Mouse (Mus musculus): ENCODE data around the gene Rad21l. TPM values are rescaled to one million over a fixed set of nuclear protein-coding genes. Genes with fewer than 3 reads are reported as not detected.

The Rad21l gene
- polyA plus RNA-seq (2012; rRNA removed): not detected in 2 replicates

DNA sequence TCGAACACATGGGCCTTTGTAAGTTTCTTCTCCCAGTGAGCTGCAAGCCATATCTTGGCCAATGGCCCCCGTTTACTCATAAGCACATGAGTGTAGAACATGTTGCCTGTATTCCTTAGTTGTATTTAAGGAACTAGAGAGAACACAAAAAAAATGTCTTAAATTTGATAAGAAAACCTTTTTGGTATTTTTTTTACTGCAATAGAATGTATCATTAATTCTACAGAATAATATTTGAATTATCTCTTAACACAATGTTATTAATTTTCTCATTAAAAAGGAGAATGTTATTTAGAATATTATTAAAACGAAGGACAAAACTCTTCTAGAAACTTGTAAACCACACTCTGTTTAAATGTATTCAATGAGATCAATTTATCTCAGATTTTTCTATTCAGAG, at the start of gene Rad21l:
Gene Rad21l (minus strand): TSS at position 101 of the 400 bp plus-strand sequence.
- Histone ChIP-seq H3K4me3 (replicated peaks; ENCODE audit: extremely low read depth, low read depth, low read length) (no peak within 1 kb of the TSS), H3K4me1 (ENCODE audit: control insufficient read depth, insufficient read depth, low read length) (no peaks in the 10 kb centered on the region)
- DNase-seq: no peak
- TF ChIP-seq CTCF (IDR thresholded peaks at IDR 0.05; ENCODE audit: insufficient read depth, low read length) (no peak), POLR2A (IDR thresholded peaks at IDR 0.05; ENCODE audit: borderline replicate concordance, extremely low read depth, low read depth, low read length) (no peak)
- WGBS: 70% methylated on average over 3 of the region's 3 CpGs

DNA sequence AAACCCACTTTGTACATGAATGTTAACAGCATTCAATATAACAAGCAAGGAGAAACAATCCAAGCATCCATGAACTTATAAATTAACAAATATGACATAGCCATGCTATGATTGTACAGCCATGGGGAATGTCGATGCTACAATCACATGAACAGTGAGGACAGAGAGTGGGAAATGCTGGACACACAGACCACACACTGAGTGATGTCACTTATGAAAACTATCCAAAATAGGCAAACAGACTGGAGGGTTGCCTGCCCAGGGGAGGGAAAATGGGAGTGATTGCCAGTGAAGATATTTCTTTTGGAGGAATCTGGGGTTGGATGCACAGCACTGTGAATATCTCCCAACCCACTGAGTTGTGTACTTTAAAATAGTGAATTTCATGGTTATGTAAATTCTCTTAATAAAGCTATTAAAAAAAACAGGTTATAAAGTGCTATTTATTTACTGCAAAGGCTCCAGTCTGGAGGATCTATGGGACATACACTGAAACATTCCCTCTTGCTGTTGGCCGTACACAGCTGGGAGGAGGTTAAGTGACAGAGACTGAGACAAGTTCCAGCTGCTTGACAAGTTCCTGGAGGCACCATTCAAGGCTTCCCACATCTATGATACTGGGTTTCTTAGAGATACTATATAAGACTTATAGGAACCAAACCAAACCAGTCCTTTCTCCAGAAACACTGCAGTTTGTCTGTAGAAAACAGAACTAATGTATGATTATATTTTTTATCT, 48.2 kb upstream of the Rad21l start:
- TF ChIP-seq POLR2A (IDR thresholded peaks at IDR 0.05; ENCODE audit: borderline replicate concordance, extremely low read depth, low read depth, low read length) (no peak), CTCF (IDR thresholded peaks at IDR 0.05; ENCODE audit: insufficient read depth, low read length) (no peak)
- 79% methylated on average over 2 of the region's 2 CpGs for WGBS
- H3K4me1 ChIP-seq (ENCODE audit: control insufficient read depth, insufficient read depth, low read length): no peaks in the 10 kb centered on the region
- DNase-seq: no peak
- no peak overlapping the region for H3K4me3 ChIP-seq (replicated peaks; ENCODE audit: extremely low read depth, low read depth, low read length)

DNA sequence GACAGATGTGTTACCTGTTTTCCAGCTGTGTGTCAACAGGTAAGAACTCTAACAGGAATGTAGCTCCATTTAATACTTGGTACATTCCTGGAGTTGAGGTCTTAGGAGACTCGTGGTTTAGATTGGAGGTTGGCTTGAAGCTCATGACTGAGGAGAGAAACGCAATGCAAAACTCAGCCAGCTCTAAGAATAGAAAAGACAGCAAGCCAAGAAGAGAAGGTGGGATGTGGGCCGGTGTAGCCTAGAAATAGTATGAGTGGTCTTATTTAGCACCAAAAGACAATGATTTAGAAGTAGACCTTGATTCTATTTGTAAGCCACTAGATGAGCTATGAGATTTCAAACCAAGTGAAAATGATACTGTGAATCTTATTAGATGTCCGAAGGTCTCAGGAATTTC, 47.2 kb upstream of the Rad21l start:
- TF ChIP-seq CTCF (IDR thresholded peaks at IDR 0.05; ENCODE audit: insufficient read depth, low read length) (no peak), POLR2A (IDR thresholded peaks at IDR 0.05; ENCODE audit: borderline replicate concordance, extremely low read depth, low read depth, low read length) (no peak)
- no peaks in the 10 kb centered on the region for H3K4me1 ChIP-seq (ENCODE audit: control insufficient read depth, insufficient read depth, low read length)
- 84% methylated on average over 4 of the region's 4 CpGs for WGBS

DNA sequence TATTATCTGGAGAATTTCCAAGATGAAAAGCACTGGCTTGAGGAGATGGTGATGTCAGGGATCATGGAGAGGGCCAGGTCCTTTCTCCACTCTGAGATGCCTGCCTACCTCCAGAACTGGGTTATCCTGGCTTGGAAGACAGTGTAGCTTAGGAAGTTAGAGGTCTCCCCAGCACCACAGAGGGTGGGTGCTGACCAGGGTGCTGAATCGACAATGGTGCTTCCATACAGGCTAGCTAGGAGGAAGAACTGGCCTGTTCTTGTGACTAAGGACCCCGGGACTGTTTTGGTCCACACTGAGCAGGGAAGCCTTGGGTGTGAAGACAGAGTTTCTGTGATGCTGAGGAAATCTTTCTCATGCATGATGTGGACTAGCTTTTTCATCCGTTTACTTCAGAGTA, 44.3 kb upstream of the Rad21l start:
- TF ChIP-seq POLR2A (IDR thresholded peaks at IDR 0.05; ENCODE audit: borderline replicate concordance, extremely low read depth, low read depth, low read length) (no peak), CTCF (IDR thresholded peaks at IDR 0.05; ENCODE audit: insufficient read depth, low read length) (no peak)
- H3K4me1 ChIP-seq (ENCODE audit: control insufficient read depth, insufficient read depth, low read length): no peaks in the 10 kb centered on the region
- H3K4me3 ChIP-seq (replicated peaks; ENCODE audit: extremely low read depth, low read depth, low read length): no peak overlapping the region
- DNase-seq: no peak
- WGBS: 31% methylated on average over 3 of the region's 3 CpGs

More for the DNA sequence above, 47.2 kb upstream of the Rad21l start:
- no peak for DNase-seq
- no peak overlapping the region for H3K4me3 ChIP-seq (replicated peaks; ENCODE audit: extremely low read depth, low read depth, low read length)

DNA sequence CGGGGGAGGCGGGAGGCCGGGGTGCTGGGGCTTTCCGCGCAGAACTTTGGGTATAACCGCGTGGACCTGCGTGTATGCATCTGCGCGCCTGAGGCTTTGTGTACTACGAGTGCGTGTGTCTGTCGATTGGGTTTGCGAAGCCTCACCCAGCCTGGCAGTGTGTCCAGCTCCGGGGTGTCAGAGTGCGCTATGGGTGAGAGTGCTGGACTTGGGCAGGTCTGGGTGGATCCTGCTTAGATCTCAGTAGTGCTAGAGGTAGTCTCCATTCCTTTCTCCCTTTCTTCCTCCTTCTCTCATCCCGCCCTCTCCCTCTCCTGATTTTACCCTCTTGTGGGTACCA, 34.5 kb upstream of the Rad21l start:
- Histone ChIP-seq H3K4me1 (ENCODE audit: control insufficient read depth, insufficient read depth, low read length) (no peaks in the 10 kb centered on the region; the same call in 1 of the 2 replicates), H3K4me3 (replicated peaks; ENCODE audit: extremely low read depth, low read depth, low read length) (no peak overlapping the region)
- no peak for TF ChIP-seq CTCF (IDR thresholded peaks at IDR 0.05; ENCODE audit: insufficient read depth, low read length)
- no peak for TF ChIP-seq POLR2A (IDR thresholded peaks at IDR 0.05; ENCODE audit: borderline replicate concordance, extremely low read depth, low read depth, low read length)
- peak; percentile 15 for DNase-seq
- WGBS: 4% methylated on average over 17 of the region's 17 CpGs

DNA sequence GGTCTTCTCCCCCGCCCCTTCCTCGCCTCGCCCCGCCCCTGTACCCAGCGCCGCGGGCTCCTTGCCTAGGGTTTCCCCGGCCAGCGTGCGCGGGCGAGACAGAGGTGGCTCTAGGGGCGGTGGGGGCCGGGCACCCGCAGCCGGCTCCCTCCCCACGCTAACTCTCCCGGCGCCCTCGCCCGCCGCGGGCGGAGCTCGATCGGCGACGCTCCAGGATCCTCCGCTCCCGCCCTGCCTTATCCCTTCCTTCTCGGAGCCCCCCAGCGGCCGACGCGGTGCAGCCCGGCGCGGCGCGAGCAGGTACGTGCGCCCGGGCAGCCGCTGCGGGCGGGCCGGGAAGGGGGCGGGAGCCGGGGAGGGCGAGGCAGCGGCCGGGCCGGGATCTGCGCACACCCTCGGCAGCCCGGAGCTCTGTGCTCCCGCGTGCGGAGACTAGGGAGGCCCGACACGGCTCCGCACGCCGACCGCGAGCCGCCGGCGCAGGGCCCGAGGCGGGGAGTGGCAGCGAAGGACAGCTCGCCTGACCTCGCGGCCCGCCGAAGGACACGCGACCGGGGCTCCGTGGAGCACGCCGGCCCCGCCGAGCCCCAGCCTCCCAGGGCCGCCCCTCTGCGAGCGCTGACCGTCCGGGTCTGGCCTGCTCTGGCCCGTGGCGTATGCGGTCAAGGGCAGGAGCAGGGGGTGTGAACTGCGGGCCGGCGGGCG, 34.0 kb upstream of the Rad21l start:
- peak; percentile 25 for DNase-seq
- no peaks in the 10 kb centered on the region; the same call in 1 of the 2 replicates for H3K4me1 ChIP-seq (ENCODE audit: control insufficient read depth, insufficient read depth, low read length)
- WGBS: under 1% methylated on average over 96 of the region's 97 CpGs
- H3K4me3 ChIP-seq (replicated peaks; ENCODE audit: extremely low read depth, low read depth, low read length): peak overlapping the region; percentile 28
- TF ChIP-seq CTCF (IDR thresholded peaks at IDR 0.05; ENCODE audit: insufficient read depth, low read length) (no peak), POLR2A (IDR thresholded peaks at IDR 0.05; ENCODE audit: borderline replicate concordance, extremely low read depth, low read depth, low read length) (no peak)

DNA sequence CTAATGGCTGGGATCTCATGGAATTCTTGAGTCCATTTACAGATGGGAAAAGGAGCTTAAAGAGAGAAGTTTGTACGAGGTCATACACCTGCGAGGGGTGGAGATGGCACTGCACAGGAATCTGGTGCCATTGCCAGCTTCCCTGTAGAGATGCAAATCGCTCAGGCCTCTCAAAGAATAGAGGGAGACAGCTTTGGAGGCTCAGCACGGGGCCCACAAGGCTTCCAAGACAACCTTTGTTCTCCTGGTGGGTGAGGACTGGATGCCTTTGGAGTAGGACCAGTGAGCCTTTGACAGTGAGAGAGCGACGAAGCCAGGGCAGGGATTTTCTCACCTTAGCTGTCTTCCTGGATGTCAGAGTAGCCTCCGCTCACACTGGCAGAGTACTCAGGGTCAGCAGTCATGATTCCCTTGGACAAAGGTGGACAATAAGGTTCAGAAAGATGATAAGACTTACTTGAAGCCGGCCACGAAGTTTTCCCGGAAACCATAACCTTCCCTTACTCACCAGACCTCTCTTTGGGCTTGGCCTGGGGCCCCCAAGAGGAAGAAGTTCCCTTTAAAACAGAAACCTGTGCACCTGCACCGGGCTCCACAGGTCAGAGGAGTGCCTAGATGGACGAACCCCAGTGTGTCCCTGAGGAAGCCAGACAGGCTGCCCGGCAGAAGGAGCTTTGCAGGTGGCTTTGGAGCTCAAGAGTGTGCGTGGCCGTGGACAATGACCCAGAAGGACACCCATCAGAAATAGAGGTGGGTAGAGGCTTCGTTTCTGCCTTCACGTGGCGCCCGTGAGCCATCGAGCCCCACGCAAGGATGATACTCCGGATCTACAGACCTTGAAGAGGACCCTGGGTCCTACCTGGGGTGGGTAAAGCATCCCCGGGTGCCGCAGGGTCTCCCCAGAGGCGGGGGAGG, 33.2 kb upstream of the Rad21l start, which contains the start of gene Tmem74b:
Gene Tmem74b (plus strand): TSS at position 778 of the 915 bp plus-strand sequence.
- WGBS: 9% methylated on average over 25 of the region's 25 CpGs
- no peaks in the 10 kb centered on the region; the same call in 1 of the 2 replicates for H3K4me1 ChIP-seq (ENCODE audit: control insufficient read depth, insufficient read depth, low read length)
- no peak for DNase-seq

DNA sequence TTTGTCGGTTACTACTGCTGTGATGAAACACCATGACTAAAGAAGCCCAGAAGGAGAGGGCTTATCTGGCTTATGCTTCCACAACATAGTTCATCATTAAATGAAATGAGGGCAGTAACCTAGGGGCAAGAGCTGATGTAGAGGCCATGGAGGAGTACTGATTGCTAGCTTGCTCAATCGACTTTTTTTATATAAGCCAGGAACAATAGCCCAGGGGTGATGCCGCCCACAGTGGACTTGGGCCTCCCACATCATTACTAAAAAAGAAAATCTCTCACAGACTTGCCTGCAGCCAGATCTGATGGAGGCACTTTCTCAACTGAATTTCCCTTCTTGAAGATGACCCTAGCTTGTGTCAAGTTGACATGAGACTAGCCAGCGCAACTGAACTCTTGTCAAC, 14.6 kb upstream of the Rad21l start:
- 90% methylated on average over 4 of the region's 4 CpGs for WGBS
- Histone ChIP-seq H3K4me1 (ENCODE audit: control insufficient read depth, insufficient read depth, low read length) (no peaks in the 10 kb centered on the region), H3K4me3 (replicated peaks; ENCODE audit: extremely low read depth, low read depth, low read length) (no peak overlapping the region)
- DNase-seq: no peak
- no peak for TF ChIP-seq CTCF (IDR thresholded peaks at IDR 0.05; ENCODE audit: insufficient read depth, low read length)
- TF ChIP-seq POLR2A (IDR thresholded peaks at IDR 0.05; ENCODE audit: borderline replicate concordance, extremely low read depth, low read depth, low read length): no peak

More for the DNA sequence above, 33.2 kb upstream of the Rad21l start, which contains the start of gene Tmem74b:
- peak within 1 kb of the TSS; percentile 28 for H3K4me3 ChIP-seq (replicated peaks; ENCODE audit: extremely low read depth, low read depth, low read length)
- TF ChIP-seq POLR2A (IDR thresholded peaks at IDR 0.05; ENCODE audit: borderline replicate concordance, extremely low read depth, low read depth, low read length) (no peak), CTCF (IDR thresholded peaks at IDR 0.05; ENCODE audit: insufficient read depth, low read length) (no peak)

DNA sequence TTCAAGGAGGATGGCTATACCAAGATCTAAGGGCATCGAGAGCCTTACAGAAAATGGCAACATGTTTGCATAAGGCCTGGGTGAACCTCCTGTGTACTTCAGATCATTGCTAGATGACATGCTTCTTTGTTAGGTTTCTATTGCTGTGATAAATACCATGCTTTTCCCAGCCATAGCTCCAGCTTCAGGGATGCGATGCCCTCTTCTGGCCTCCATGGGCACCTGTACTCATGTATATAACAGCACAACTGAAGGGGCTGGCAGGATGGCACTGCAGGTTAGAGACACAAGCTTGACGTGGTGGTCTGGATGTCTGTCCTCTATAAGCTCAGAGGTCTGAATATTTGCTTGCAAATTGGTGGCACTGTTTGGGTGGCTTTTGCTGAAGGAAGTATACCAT, 14.0 kb upstream of the Rad21l start:
- H3K4me1 ChIP-seq (ENCODE audit: control insufficient read depth, insufficient read depth, low read length): no peaks in the 10 kb centered on the region
- no peak overlapping the region for H3K4me3 ChIP-seq (replicated peaks; ENCODE audit: extremely low read depth, low read depth, low read length)
- WGBS: 53% methylated on average over 3 of the region's 3 CpGs
- DNase-seq: no peak
- TF ChIP-seq CTCF (IDR thresholded peaks at IDR 0.05; ENCODE audit: insufficient read depth, low read length) (peak; percentile 61), POLR2A (IDR thresholded peaks at IDR 0.05; ENCODE audit: borderline replicate concordance, extremely low read depth, low read depth, low read length) (no peak)

Measured in lung, adult 2 months (tissue).